Mouse (Mus musculus) macrophage (primary cell): Measurements from ENCODE around the gene Ccl2. TPM values are rescaled to one million over a fixed set of nuclear protein-coding genes. Genes with fewer than 3 reads are reported as not detected.
A peak's percentile ranks its signal among the peaks of the same experiment; 100 is the strongest.

ENCODE experiments used
- H3K27ac ChIP-seq: fragments of 350-480 bp; formaldehyde crosslinking; 2 replicates; pipeline ENCODE4 v1.9.0; 2021
- H3K36me3 ChIP-seq: fragments of 350-480 bp; formaldehyde crosslinking; 2 replicates; pipeline ENCODE4 v1.9.0; 2021; ENCODE audit errors: inconsistent target
- H3K4me3 ChIP-seq: fragments of 350-480 bp; formaldehyde crosslinking; 2 replicates; pipeline ENCODE4 v1.9.0; 2021; ENCODE audit errors: inconsistent target
- H3K79me2 ChIP-seq: fragments of 350-480 bp; formaldehyde crosslinking; 2 replicates; pipeline ENCODE4 v1.9.0; 2021; ENCODE audit errors: inconsistent target
- WGBS: methylation state at CpG from one replicate; pipeline ENCODE4 v1.1.7; 2026; ENCODE audit warnings: inconsistent platforms; ENCODE audit not compliant: missing documents; 5-methylcytosine and 5-hydroxymethylcytosine counted together
- polyA plus RNA-seq: library from polyadenylated mRNA; stranded (reverse); fragments of 250-400 nt; gene quantifications from 3 replicates; pipeline ENCODE4 v1.2.4, GENCODE M21; 2018; ENCODE audit warnings: inconsistent platforms

Gene Ccl2
- polyA plus RNA-seq, 1 experiment from 2014 or later, result 58.0 TPM

GRCm38 (mm10) chr11:82057646-82058045, 22.3 kb downstream of the Ccl2 start, which contains the start of gene Ccl11:
Gene Ccl11 (plus strand): TSS chr11:82057823.
- H3K27ac ChIP-seq, result no peak within 1 kb of the TSS
- no peaks in the 10 kb centered on the region for H3K79me2 ChIP-seq
- no peak within 1 kb of the TSS for H3K4me3 ChIP-seq
- 93% methylated on average over 6 of the region's 6 CpGs for WGBS
- no peaks in the 10 kb centered on the region for H3K36me3 ChIP-seq

- H3K36me3 ChIP-seq, result no peaks in the 10 kb centered on the region
- H3K4me3 ChIP-seq, result no peak overlapping the region
- H3K27ac ChIP-seq, result no peak overlapping the region
- H3K79me2 ChIP-seq, result no peaks in the 10 kb centered on the region
- 62% methylated on average over 3 of the region's 3 CpGs for WGBS
Measured at GRCm38 (mm10) chr11:82062226-82062625, 26.9 kb downstream of the Ccl2 start.

- H3K27ac ChIP-seq, result no peak overlapping the region
- H3K4me3 ChIP-seq, result no peak overlapping the region
- H3K79me2 ChIP-seq, result no peaks in the 10 kb centered on the region
- WGBS, result 78% methylated on average over 2 of the region's 2 CpGs
- H3K36me3 ChIP-seq, result no peaks in the 10 kb centered on the region
Measured at GRCm38 (mm10) chr11:82063454-82063853, 28.1 kb downstream of the Ccl2 start.

- Histone ChIP-seq H3K36me3 (no peaks in the 10 kb centered on the region), H3K27ac (no peak overlapping the region), H3K79me2 (no peaks in the 10 kb centered on the region), H3K4me3 (no peak overlapping the region)
- WGBS, result 86% methylated on average over 7 of the region's 7 CpGs
Measured at GRCm38 (mm10) chr11:82066953-82067571, 31.7 kb downstream of the Ccl2 start.

- H3K4me3 ChIP-seq, result no peak overlapping the region
- H3K27ac ChIP-seq, result no peak overlapping the region
- no peaks in the 10 kb centered on the region for H3K79me2 ChIP-seq
- 84% methylated on average over 3 of the region's 3 CpGs for WGBS
- H3K36me3 ChIP-seq, result no peaks in the 10 kb centered on the region
Measured at GRCm38 (mm10) chr11:82071076-82071475, 35.7 kb downstream of the Ccl2 start.

GRCm38 (mm10) chr11:82072374-82072773, 37.0 kb downstream of the Ccl2 start:
- 71% methylated on average over 1 of the region's 1 CpGs for WGBS
- H3K4me3 ChIP-seq, result no peak overlapping the region
- H3K79me2 ChIP-seq, result no peaks in the 10 kb centered on the region
- H3K27ac ChIP-seq, result peak overlapping the region; percentile 18
- H3K36me3 ChIP-seq, result no peaks in the 10 kb centered on the region

- no peak overlapping the region for H3K4me3 ChIP-seq
- 72% methylated on average over 3 of the region's 3 CpGs for WGBS
- no peaks in the 10 kb centered on the region for H3K36me3 ChIP-seq
- H3K79me2 ChIP-seq, result no peaks in the 10 kb centered on the region
- peak overlapping the region; percentile 18 for H3K27ac ChIP-seq
Measured at GRCm38 (mm10) chr11:82072984-82073383, 37.6 kb downstream of the Ccl2 start.

GRCm38 (mm10) chr11:82073686-82074085, 38.3 kb downstream of the Ccl2 start:
- Histone ChIP-seq H3K79me2 (no peaks in the 10 kb centered on the region), H3K36me3 (no peaks in the 10 kb centered on the region), H3K27ac (no peak overlapping the region), H3K4me3 (no peak overlapping the region)
- WGBS, result 93% methylated on average over 3 of the region's 3 CpGs

GRCm38 (mm10) chr11:82077031-82077430, 41.7 kb downstream of the Ccl2 start:
- no peaks in the 10 kb centered on the region for H3K36me3 ChIP-seq
- H3K79me2 ChIP-seq, result no peaks in the 10 kb centered on the region
- H3K4me3 ChIP-seq, result no peak overlapping the region
- WGBS, result 63% methylated on average over 3 of the region's 3 CpGs
- no peak overlapping the region for H3K27ac ChIP-seq

- Histone ChIP-seq H3K79me2 (no peaks in the 10 kb centered on the region), H3K27ac (no peak overlapping the region), H3K36me3 (no peaks in the 10 kb centered on the region), H3K4me3 (no peak overlapping the region)
Measured at GRCm38 (mm10) chr11:82078136-82078730, 42.9 kb downstream of the Ccl2 start.

- Histone ChIP-seq H3K4me3 (no peak overlapping the region), H3K27ac (no peak overlapping the region), H3K79me2 (no peaks in the 10 kb centered on the region), H3K36me3 (no peaks in the 10 kb centered on the region)
- 62% methylated on average over 3 of the region's 3 CpGs for WGBS
Measured at GRCm38 (mm10) chr11:82080865-82081264, 45.5 kb downstream of the Ccl2 start.

GRCm38 (mm10) chr11:82084360-82084759, 49.0 kb downstream of the Ccl2 start:
- H3K27ac ChIP-seq, result no peak overlapping the region
- no peaks in the 10 kb centered on the region for H3K79me2 ChIP-seq
- no peak overlapping the region for H3K4me3 ChIP-seq
- 100% methylated on average over 2 of the region's 3 CpGs for WGBS
- no peaks in the 10 kb centered on the region for H3K36me3 ChIP-seq

Other genes with a start within 250 kb of the Ccl2 start
- gene 5530401A14Rik, start 174.9 kb upstream of the Ccl2 start, polyA plus RNA-seq, result not detected in 3 replicates
- gene Asic2, start 67.1 kb upstream of the Ccl2 start, polyA plus RNA-seq, result not detected in 3 replicates
- gene Gm17268, start 3.0 kb downstream of the Ccl2 start, polyA plus RNA-seq, result not detected in 3 replicates
- gene Ccl7, start 10.1 kb downstream of the Ccl2 start, polyA plus RNA-seq, result 66.8 to 1,194 TPM (median 74.2 TPM) in 3 replicates
- gene Ccl11, start 22.3 kb downstream of the Ccl2 start, polyA plus RNA-seq, result not detected in 3 replicates
- gene Ccl12, start 66.3 kb downstream of the Ccl2 start, polyA plus RNA-seq, result 18.8 to 288 TPM (median 76.0 TPM) in 3 replicates
- gene Ccl8, start 79.6 kb downstream of the Ccl2 start, polyA plus RNA-seq, result 26.9 to 107 TPM (median 52.2 TPM) in 3 replicates